Comparison of ENCODE assay signal across 9 mouse cellular contexts in the genomic region with DNA sequence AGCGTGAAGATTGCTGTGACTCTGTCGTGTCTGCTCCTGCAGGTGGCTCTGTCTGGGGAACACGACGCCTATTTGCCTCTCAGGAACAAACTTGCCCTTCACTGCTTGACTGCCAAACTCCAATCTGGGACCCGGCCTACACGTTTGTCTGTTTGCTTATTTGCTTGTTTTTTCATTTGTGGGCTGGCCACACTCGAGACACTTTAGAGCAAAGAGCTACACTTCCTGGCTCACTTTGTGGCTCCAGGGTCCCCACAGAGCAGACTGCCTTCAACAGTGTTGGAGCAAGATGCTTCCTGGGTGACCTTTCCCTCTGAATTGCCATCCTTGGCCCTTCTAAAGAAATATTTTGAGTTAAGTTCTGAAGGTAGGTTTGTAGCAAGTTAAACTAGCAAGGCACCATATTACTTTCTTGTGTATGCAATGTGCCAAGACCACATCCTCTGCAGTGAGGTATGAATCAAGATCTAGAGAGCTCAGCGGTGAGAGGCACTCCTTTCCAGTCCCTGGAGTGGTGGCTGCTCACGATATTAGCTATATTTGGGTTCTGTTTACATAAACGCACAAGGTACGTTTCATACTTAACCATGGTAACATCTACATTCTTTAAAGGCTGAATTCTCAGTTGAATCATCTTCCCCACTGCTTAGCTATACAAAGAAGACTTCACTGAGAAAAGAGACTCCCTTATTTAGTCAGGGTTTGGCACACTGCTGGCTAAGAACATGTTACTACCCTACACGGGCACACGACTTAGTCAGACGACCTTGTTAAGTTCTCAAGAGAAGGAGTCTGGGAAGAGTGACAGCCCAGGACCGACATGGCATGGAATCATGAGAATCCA.
DNase-seq lines count a peak whose midpoint lies in the region; ATAC-seq and TF ChIP-seq lines count a peak whose summit lies in the region.
"Had no signal": no experiment of that assay in that cellular context is flagged by ENCODE, and none has a peak within 500 bp of the region (broad histone marks: within the 10 kb centered on the region; RNA-seq: fewer than 3 reads in every experiment).

No protein-coding gene starts in this region.

- TF ChIP-seq EP300 in liver, postnatal 0 days (IDR thresholded peaks at IDR 0.05; ENCODE audit: low read depth): no peak

- H3K4me3 ChIP-seq in hindbrain, postnatal 0 days (ENCODE audit: low read length): no peak overlapping the region
- no peak overlapping the region for H3K4me3 ChIP-seq in hindbrain, embryonic 16.5 days (ENCODE audit: low read length)
- no peak overlapping the region for H3K4me3 ChIP-seq in liver, postnatal 0 days (ENCODE audit: low read depth, low read length)
- H3K4me3 ChIP-seq in kidney, embryonic 16.5 days (ENCODE audit: low read length): no peak overlapping the region

- WGBS in hindbrain, postnatal 0 days: 66% methylated on average over 15 of the region's 15 CpGs
- 73% methylated on average over 15 of the region's 15 CpGs for WGBS in hindbrain, embryonic 16.5 days
- 61% methylated on average over 15 of the region's 15 CpGs for WGBS in liver, postnatal 0 days (ENCODE audit: insufficient replicate concordance)
- WGBS in kidney, embryonic 16.5 days: 70% methylated on average over 15 of the region's 15 CpGs

- H3K4me1 ChIP-seq in hindbrain, postnatal 0 days (ENCODE audit: insufficient read depth, low read length): no peaks in the 10 kb centered on the region
- no peaks in the 10 kb centered on the region for H3K4me1 ChIP-seq in hindbrain, embryonic 16.5 days (ENCODE audit: control insufficient read depth, insufficient read depth, low read depth, low read length)
- peaks cover 36% of the 10 kb centered on the region for H3K4me1 ChIP-seq in liver, postnatal 0 days (ENCODE audit: insufficient read depth)
- peaks cover 7% of the 10 kb centered on the region for H3K4me1 ChIP-seq in kidney, embryonic 16.5 days (ENCODE audit: insufficient read depth, low read length)

- DNase-seq in hindbrain, postnatal 0 days (ENCODE audit: low spot score): no peak
- DNase-seq in CD4-positive helper T cell, adult 2 months (ENCODE audit: low read depth, low spot score): peak; percentile 86
- peak; percentile 34 for DNase-seq in brain, adult 2 months (ENCODE audit: low read depth, low spot score)
- no peak for DNase-seq in liver, postnatal 0 days
- no peak for DNase-seq in frontal cortex, postnatal 14 days (ENCODE audit: low spot score in 2 of 2)
- no peak for DNase-seq in layer of hippocampus, adult 8-10 months (ENCODE audit: low spot score in 2 of 2)
- DNase-seq: kidney, adult 2 months had no signal

- no peak overlapping the region for H3K9ac ChIP-seq in hindbrain, postnatal 0 days (replicated peaks; ENCODE audit: low read length)
- no peak overlapping the region for H3K9ac ChIP-seq in hindbrain, embryonic 16.5 days (ENCODE audit: low read depth, low read length)
- H3K9ac ChIP-seq in liver, postnatal 0 days (replicated peaks): no peak overlapping the region
- no peak overlapping the region for H3K9ac ChIP-seq in kidney, embryonic 16.5 days (replicated peaks; ENCODE audit: low read length)

- no peak for ATAC-seq in hindbrain, postnatal 0 days
- ATAC-seq in hindbrain, embryonic 16.5 days: no peak
- ATAC-seq in liver, postnatal 0 days: no peak
- no peak for ATAC-seq in kidney, embryonic 16.5 days (ENCODE audit: low FRiP score, low TSS enrichment)

- no peak overlapping the region for H3K4me2 ChIP-seq in hindbrain, postnatal 0 days (ENCODE audit: low read depth, low read length)
- no peak overlapping the region for H3K4me2 ChIP-seq in hindbrain, embryonic 16.5 days (ENCODE audit: low read length)
- no peak overlapping the region for H3K4me2 ChIP-seq in liver, postnatal 0 days (ENCODE audit: low read depth, low read length)
- no peak overlapping the region for H3K4me2 ChIP-seq in kidney, embryonic 16.5 days (replicated peaks; ENCODE audit: low read depth, low read length)

- H3K27me3 ChIP-seq in hindbrain, postnatal 0 days (ENCODE audit: insufficient read depth, low read length): no peaks in the 10 kb centered on the region
- H3K27me3 ChIP-seq in hindbrain, embryonic 16.5 days (replicated peaks; ENCODE audit: control insufficient read depth, insufficient read depth, low read length): no peaks in the 10 kb centered on the region
- H3K27me3 ChIP-seq in liver, postnatal 0 days (ENCODE audit: insufficient read depth, low read length): no peaks in the 10 kb centered on the region
- no peaks in the 10 kb centered on the region for H3K27me3 ChIP-seq in kidney, embryonic 16.5 days (ENCODE audit: insufficient read depth, low read length)

- H3K36me3 ChIP-seq in hindbrain, postnatal 0 days (ENCODE audit: insufficient read depth, low read length): no peaks in the 10 kb centered on the region
- no peaks in the 10 kb centered on the region for H3K36me3 ChIP-seq in hindbrain, embryonic 16.5 days (ENCODE audit: control insufficient read depth, insufficient read depth, low read length)
- H3K36me3 ChIP-seq in liver, postnatal 0 days (replicated peaks; ENCODE audit: insufficient read depth, low read length): peaks cover 4% of the 10 kb centered on the region
- 0 out of 2 replicates have a peak, but pooled peaks cover 5% of the 10 kb centered on the region for H3K36me3 ChIP-seq in kidney, embryonic 16.5 days (ENCODE audit: insufficient read depth, low read length)

- no peaks in the 10 kb centered on the region for H3K9me3 ChIP-seq in hindbrain, postnatal 0 days (ENCODE audit: low read length)
- H3K9me3 ChIP-seq in hindbrain, embryonic 16.5 days (ENCODE audit: control insufficient read depth, low read length): no peaks in the 10 kb centered on the region
- H3K9me3 ChIP-seq in liver, postnatal 0 days (ENCODE audit: low read length): no peaks in the 10 kb centered on the region
- H3K9me3 ChIP-seq in kidney, embryonic 16.5 days (ENCODE audit: low read length): no peaks in the 10 kb centered on the region

- TF ChIP-seq CTCF in hindbrain, postnatal 0 days (IDR thresholded peaks at IDR 0.05; ENCODE audit: low read depth): peak; percentile 10; the same call in 1 of the 2 replicates
- TF ChIP-seq CTCF in liver, postnatal 0 days (IDR thresholded peaks at IDR 0.05; ENCODE audit: low read depth): no peak

- H3K27ac ChIP-seq in hindbrain, postnatal 0 days: peak overlapping the region; percentile 16; the same call in 1 of the 2 replicates
- no peak overlapping the region for H3K27ac ChIP-seq in hindbrain, embryonic 16.5 days (ENCODE audit: low read depth, low read length)
- H3K27ac ChIP-seq in liver, postnatal 0 days (ENCODE audit: low read depth): peak overlapping the region; percentile 66; the same call in 1 of the 2 replicates
- H3K27ac ChIP-seq in kidney, embryonic 16.5 days (ENCODE audit: low read length): no peak overlapping the region

Comparison
In these comparisons a context has a peak if more than half of its experiments do, and no peak if none do; other contexts are left out.
1. H3K27ac ChIP-seq: peak in hindbrain, postnatal 0 days (single experiment) and liver, postnatal 0 days (single experiment); none in hindbrain, embryonic 16.5 days (single experiment) and kidney, embryonic 16.5 days (single experiment).
2. DNase-seq: peak in CD4-positive helper T cell, adult 2 months (single experiment) and brain, adult 2 months (single experiment); none in hindbrain, postnatal 0 days (single experiment), liver, postnatal 0 days (single experiment), frontal cortex, postnatal 14 days (0 of 2) and layer of hippocampus, adult 8-10 months (0 of 2).